Mouse (Mus musculus): ENCODE results near the gene Ndufa4l2. TPM values are rescaled to one million over a fixed set of nuclear protein-coding genes. Genes with fewer than 3 reads are reported as not detected.

Ndufa4l2 gene
- polyA plus RNA-seq, 1 experiment from 2014 or later: 2.4 TPM

- Histone ChIP-seq H3K27ac (ENCODE audit: low read depth, low read length) (no peak overlapping the region), H3K4me3 (ENCODE audit: low read depth, low read length) (no peak overlapping the region)
Measured at GRCm38 (mm10) chr10:127563840-127564239, 49.1 kb downstream of the Ndufa4l2 start.

DNA sequence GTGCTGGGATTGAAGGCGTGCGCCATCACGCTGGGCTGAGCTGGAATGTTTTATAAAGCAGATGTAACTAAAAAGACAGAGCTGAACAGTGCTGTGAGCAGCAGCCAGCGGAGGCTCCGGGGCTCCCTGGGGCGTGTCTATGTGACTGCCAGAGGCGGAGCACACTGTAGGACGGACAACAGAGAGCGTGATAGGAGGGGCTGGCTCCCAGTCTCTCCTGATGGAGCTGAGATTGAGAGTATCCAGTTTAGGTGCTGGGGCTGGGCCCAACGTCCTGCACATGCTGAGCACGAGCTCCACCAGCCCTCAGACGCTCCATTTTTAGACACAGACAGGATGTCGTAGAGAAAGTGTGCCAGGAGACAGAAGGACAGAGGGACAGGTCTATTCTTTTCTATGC lies 49.5 kb downstream of the Ndufa4l2 start:
- WGBS: 50% methylated on average over 13 of the region's 13 CpGs
- no peak overlapping the region for H3K27ac ChIP-seq (ENCODE audit: low read depth, low read length)
- H3K27me3 ChIP-seq (ENCODE audit: control insufficient read depth, insufficient read depth, low read length): no peaks in the 10 kb centered on the region
- DNase-seq (ENCODE audit: low spot score) (no peak), ATAC-seq (ENCODE audit: insufficient read depth, low FRiP score, low TSS enrichment) (no peak)
- H3K36me3 ChIP-seq (ENCODE audit: control insufficient read depth, insufficient read depth, low read length): peaks cover 28% of the 10 kb centered on the region
- no peaks in the 10 kb centered on the region for H3K9me3 ChIP-seq (ENCODE audit: control insufficient read depth, low read length)
- H3K4me1 ChIP-seq (ENCODE audit: control insufficient read depth, insufficient read depth, low read length): no peaks in the 10 kb centered on the region
- H3K4me2 ChIP-seq (ENCODE audit: low read depth): no peak overlapping the region
- no peak overlapping the region for H3K4me3 ChIP-seq (ENCODE audit: low read depth, low read length)
- no peak overlapping the region for H3K9ac ChIP-seq (ENCODE audit: low read length)

More at GRCm38 (mm10) chr10:127563840-127564239, 49.1 kb downstream of the Ndufa4l2 start:
- Histone ChIP-seq H3K4me2 (ENCODE audit: low read depth) (no peak overlapping the region), H3K27me3 (ENCODE audit: control insufficient read depth, insufficient read depth, low read length) (no peaks in the 10 kb centered on the region), H3K4me1 (ENCODE audit: control insufficient read depth, insufficient read depth, low read length) (no peaks in the 10 kb centered on the region), H3K9ac (ENCODE audit: low read length) (no peak overlapping the region), H3K9me3 (ENCODE audit: control insufficient read depth, low read length) (no peaks in the 10 kb centered on the region), H3K36me3 (ENCODE audit: control insufficient read depth, insufficient read depth, low read length) (peaks cover 27% of the 10 kb centered on the region)
- WGBS: 77% methylated on average over 8 of the region's 8 CpGs
- no peak for DNase-seq (ENCODE audit: low spot score)
- ATAC-seq (ENCODE audit: insufficient read depth, low FRiP score, low TSS enrichment): no peak

Other genes starting within 250 kb of the Ndufa4l2 start
- 224 and 230 TPM in 2 replicates for gene Dctn2, start 248.6 kb upstream of the Ndufa4l2 start, polyA plus RNA-seq (2014; fragmentation: Nextera tagmentation; extraction: Ambion mirVana)
- gene Mbd6, start 225.9 kb upstream of the Ndufa4l2 start, polyA plus RNA-seq (2014; fragmentation: Nextera tagmentation; extraction: Ambion mirVana): 17.0 and 17.6 TPM in 2 replicates
- 164 and 166 TPM in 2 replicates for gene Mars, start 203.2 kb upstream of the Ndufa4l2 start, polyA plus RNA-seq (2014; fragmentation: Nextera tagmentation; extraction: Ambion mirVana)
- gene Arhgap9, start 193.0 kb upstream of the Ndufa4l2 start, polyA plus RNA-seq (2014; fragmentation: Nextera tagmentation; extraction: Ambion mirVana): 1.1 and 1.8 TPM in 2 replicates
- 3.8 and 4.6 TPM in 2 replicates for gene Gli1, start 173.0 kb upstream of the Ndufa4l2 start, polyA plus RNA-seq (2014; fragmentation: Nextera tagmentation; extraction: Ambion mirVana)
- not detected in 2 replicates for gene Inhbe, start 160.6 kb upstream of the Ndufa4l2 start, polyA plus RNA-seq (2014; fragmentation: Nextera tagmentation; extraction: Ambion mirVana)
- not detected in 2 replicates for gene Inhbc, start 144.5 kb upstream of the Ndufa4l2 start, polyA plus RNA-seq (2014; fragmentation: Nextera tagmentation; extraction: Ambion mirVana)
- gene R3hdm2, start 134.6 kb upstream of the Ndufa4l2 start, polyA plus RNA-seq (2014; fragmentation: Nextera tagmentation; extraction: Ambion mirVana): 25.4 and 27.4 TPM in 2 replicates
- gene Stac3, start 13.3 kb upstream of the Ndufa4l2 start, polyA plus RNA-seq (2014; fragmentation: Nextera tagmentation; extraction: Ambion mirVana): 0.50 and 0.95 TPM in 2 replicates
- 82.1 and 91.5 TPM in 2 replicates for gene Shmt2, start 7.5 kb downstream of the Ndufa4l2 start, polyA plus RNA-seq (2014; fragmentation: Nextera tagmentation; extraction: Ambion mirVana)
- gene Nxph4, start 19.6 kb downstream of the Ndufa4l2 start, polyA plus RNA-seq (2014; fragmentation: Nextera tagmentation; extraction: Ambion mirVana): 45.7 and 46.8 TPM in 2 replicates
- gene Lrp1, start 106.2 kb downstream of the Ndufa4l2 start, polyA plus RNA-seq (2014; fragmentation: Nextera tagmentation; extraction: Ambion mirVana): 60.2 and 68.2 TPM in 2 replicates
- gene Stat6, start 128.0 kb downstream of the Ndufa4l2 start, polyA plus RNA-seq (2014; fragmentation: Nextera tagmentation; extraction: Ambion mirVana): 6.1 and 6.8 TPM in 2 replicates
- gene Nemp1, start 151.9 kb downstream of the Ndufa4l2 start, polyA plus RNA-seq (2014; fragmentation: Nextera tagmentation; extraction: Ambion mirVana): 9.3 and 10.6 TPM in 2 replicates
- 6.2 and 7.8 TPM in 2 replicates for gene Nab2, start 153.6 kb downstream of the Ndufa4l2 start, polyA plus RNA-seq (2014; fragmentation: Nextera tagmentation; extraction: Ambion mirVana)
- gene Myo1a, start 190.2 kb downstream of the Ndufa4l2 start, polyA plus RNA-seq (2014; fragmentation: Nextera tagmentation; extraction: Ambion mirVana): 0.56 and 0.76 TPM in 2 replicates
- gene Tac2, start 209.5 kb downstream of the Ndufa4l2 start, polyA plus RNA-seq (2014; fragmentation: Nextera tagmentation; extraction: Ambion mirVana): 0.49 and 0.57 TPM in 2 replicates
- gene Zbtb39, start 224.6 kb downstream of the Ndufa4l2 start, polyA plus RNA-seq (2014; fragmentation: Nextera tagmentation; extraction: Ambion mirVana): 7.0 and 8.0 TPM in 2 replicates
- gene Gpr182, start 236.8 kb downstream of the Ndufa4l2 start, polyA plus RNA-seq (2014; fragmentation: Nextera tagmentation; extraction: Ambion mirVana): 0.29 and 0.38 TPM in 2 replicates
- gene Rdh1, start 244.8 kb downstream of the Ndufa4l2 start, polyA plus RNA-seq (2014; fragmentation: Nextera tagmentation; extraction: Ambion mirVana): not detected in 2 replicates
- gene Rdh16f1, start 244.8 kb downstream of the Ndufa4l2 start, polyA plus RNA-seq (2014; fragmentation: Nextera tagmentation; extraction: Ambion mirVana): 0.13 TPM in 1 of 2 replicates, not detected in the other

Data from neural tube, embryonic 11.5 days (tissue).